Mouse (Mus musculus): ENCODE data around the gene Axdnd1. TPM values are rescaled to one million over a fixed set of nuclear protein-coding genes. Genes with fewer than 3 reads are reported as not detected.

The Axdnd1 gene
- polyA plus RNA-seq, 1 experiment: not detected

DNA sequence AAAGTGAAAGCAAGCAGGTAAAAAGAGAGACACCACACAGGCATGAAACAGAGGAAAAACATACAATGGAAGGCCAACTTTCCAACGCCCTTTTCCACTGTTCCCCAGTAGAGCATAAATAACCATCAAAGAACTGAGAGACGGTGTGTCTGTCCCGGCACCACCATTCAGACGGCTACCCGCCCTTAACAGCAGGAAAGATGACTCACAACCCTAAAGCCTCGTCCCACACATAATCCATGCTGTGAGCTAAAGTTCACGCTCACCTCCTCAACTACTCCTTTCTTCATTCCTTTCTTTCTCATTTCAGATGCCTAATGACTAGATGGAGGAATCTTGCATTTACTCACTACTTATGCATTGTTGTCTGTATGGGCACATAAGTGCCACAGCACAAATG lies 33.4 kb upstream of the Axdnd1 start:
- TF ChIP-seq CTCF (IDR thresholded peaks at IDR 0.05; ENCODE audit: extremely low read depth, insufficient read length, insufficient replicate concordance, low read depth, low read length) (no peak), POLR2A (IDR thresholded peaks at IDR 0.05; ENCODE audit: low read depth, low read length) (no peak)
- Histone ChIP-seq H3K27me3 (ENCODE audit: control insufficient read depth, insufficient read depth, low read length) (no peaks in the 10 kb centered on the region), H3K4me1 (ENCODE audit: control insufficient read depth, insufficient read depth, insufficient read length, low read length) (peaks cover 6% of the 10 kb centered on the region; the same call in 1 of the 2 replicates), H3K27ac (ENCODE audit: insufficient read depth, low read depth, low read length) (no peak overlapping the region), H3K4me3 (ENCODE audit: low read depth, low read length) (no peak overlapping the region), H3K36me3 (ENCODE audit: control insufficient read depth, insufficient read depth, low read length) (no peaks in the 10 kb centered on the region)
- 38% methylated on average over 7 of the region's 7 CpGs for WGBS

GRCm38 (mm10) chr1:156453876-156454275 lies 32.9 kb upstream of the Axdnd1 start:
- Histone ChIP-seq H3K27ac (ENCODE audit: insufficient read depth, low read depth, low read length) (no peak overlapping the region), H3K27me3 (ENCODE audit: control insufficient read depth, insufficient read depth, low read length) (no peaks in the 10 kb centered on the region), H3K4me1 (ENCODE audit: control insufficient read depth, insufficient read depth, insufficient read length, low read length) (peaks cover 6% of the 10 kb centered on the region; the same call in 1 of the 2 replicates), H3K4me3 (ENCODE audit: low read depth, low read length) (no peak overlapping the region), H3K36me3 (ENCODE audit: control insufficient read depth, insufficient read depth, low read length) (no peaks in the 10 kb centered on the region)
- TF ChIP-seq POLR2A (IDR thresholded peaks at IDR 0.05; ENCODE audit: low read depth, low read length): no peak
- no peak for TF ChIP-seq CTCF (IDR thresholded peaks at IDR 0.05; ENCODE audit: extremely low read depth, insufficient read length, insufficient replicate concordance, low read depth, low read length)
- 82% methylated on average over 10 of the region's 10 CpGs for WGBS

DNA sequence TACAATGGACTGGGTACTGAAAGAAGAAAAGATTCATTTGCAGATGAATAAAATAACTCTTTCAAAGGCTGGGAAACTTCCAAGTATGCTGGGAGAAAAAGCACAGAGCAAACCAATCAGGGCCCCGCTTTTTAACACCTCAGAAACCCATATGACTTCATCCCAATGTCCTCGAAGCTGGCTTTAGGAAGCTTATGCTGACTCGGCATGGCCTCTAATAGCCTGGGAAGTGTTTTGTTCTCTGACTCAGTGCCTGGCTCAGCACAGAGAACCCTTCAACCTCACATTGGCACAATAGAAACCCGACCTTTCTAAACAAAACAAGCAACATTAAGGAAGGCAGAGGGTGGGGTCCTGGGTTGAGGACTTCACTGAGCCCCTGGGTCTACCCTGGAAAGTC lies 29.5 kb upstream of the Axdnd1 start:
- TF ChIP-seq POLR2A (IDR thresholded peaks at IDR 0.05; ENCODE audit: low read depth, low read length) (no peak), CTCF (IDR thresholded peaks at IDR 0.05; ENCODE audit: extremely low read depth, insufficient read length, insufficient replicate concordance, low read depth, low read length) (no peak)
- Histone ChIP-seq H3K36me3 (ENCODE audit: control insufficient read depth, insufficient read depth, low read length) (no peaks in the 10 kb centered on the region), H3K4me1 (ENCODE audit: control insufficient read depth, insufficient read depth, insufficient read length, low read length) (peaks cover 2% of the 10 kb centered on the region; the same call in 1 of the 2 replicates), H3K27me3 (ENCODE audit: control insufficient read depth, insufficient read depth, low read length) (no peaks in the 10 kb centered on the region), H3K4me3 (ENCODE audit: low read depth, low read length) (no peak overlapping the region), H3K27ac (ENCODE audit: insufficient read depth, low read depth, low read length) (no peak overlapping the region)
- WGBS: 57% methylated on average over 4 of the region's 4 CpGs

- Histone ChIP-seq H3K36me3 (ENCODE audit: control insufficient read depth, insufficient read depth, low read length) (peaks cover 5% of the 10 kb centered on the region; the same call in 1 of the 2 replicates), H3K27ac (ENCODE audit: insufficient read depth, low read depth, low read length) (no peak overlapping the region), H3K4me3 (ENCODE audit: low read depth, low read length) (no peak overlapping the region), H3K4me1 (ENCODE audit: control insufficient read depth, insufficient read depth, insufficient read length, low read length) (peaks cover 2% of the 10 kb centered on the region; the same call in 1 of the 2 replicates), H3K27me3 (ENCODE audit: control insufficient read depth, insufficient read depth, low read length) (no peaks in the 10 kb centered on the region)
- no peak for TF ChIP-seq POLR2A (IDR thresholded peaks at IDR 0.05; ENCODE audit: low read depth, low read length)
- TF ChIP-seq CTCF (IDR thresholded peaks at IDR 0.05; ENCODE audit: extremely low read depth, insufficient read length, insufficient replicate concordance, low read depth, low read length): no peak
- 92% methylated on average over 17 of the region's 17 CpGs for WGBS
Measured at GRCm38 (mm10) chr1:156449691-156450090, 28.7 kb upstream of the Axdnd1 start.

- H3K36me3 ChIP-seq (ENCODE audit: control insufficient read depth, insufficient read depth, low read length): peaks cover 5% of the 10 kb centered on the region; the same call in 1 of the 2 replicates
- H3K4me3 ChIP-seq (ENCODE audit: low read depth, low read length): no peak overlapping the region
- H3K27me3 ChIP-seq (ENCODE audit: control insufficient read depth, insufficient read depth, low read length): no peaks in the 10 kb centered on the region
- H3K27ac ChIP-seq (ENCODE audit: insufficient read depth, low read depth, low read length): no peak overlapping the region
- 81% methylated on average over 7 of the region's 7 CpGs for WGBS
- TF ChIP-seq POLR2A (IDR thresholded peaks at IDR 0.05; ENCODE audit: low read depth, low read length) (no peak), CTCF (IDR thresholded peaks at IDR 0.05; ENCODE audit: extremely low read depth, insufficient read length, insufficient replicate concordance, low read depth, low read length) (no peak)
- H3K4me1 ChIP-seq (ENCODE audit: control insufficient read depth, insufficient read depth, insufficient read length, low read length): no peaks in the 10 kb centered on the region; the same call in 1 of the 2 replicates
Measured at GRCm38 (mm10) chr1:156449089-156449488, 28.1 kb upstream of the Axdnd1 start.

DNA sequence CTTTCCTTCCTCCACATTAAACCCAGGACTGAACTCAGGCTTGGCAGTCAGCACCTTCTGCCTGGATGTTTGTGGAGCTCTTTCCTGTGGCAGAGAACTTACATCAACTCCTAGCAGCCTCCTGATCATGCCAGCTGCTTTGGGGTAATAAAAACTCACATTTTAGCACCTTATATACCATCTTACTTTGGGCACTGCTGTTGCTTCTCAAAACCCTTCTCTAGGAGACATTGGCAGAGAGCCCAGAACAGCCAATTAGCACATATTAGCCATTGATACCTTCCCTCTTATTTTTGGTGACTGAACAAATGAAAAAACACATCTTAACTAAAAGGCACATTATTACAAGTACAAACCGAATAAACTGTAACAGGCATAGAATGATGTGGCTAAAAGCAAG lies 24.1 kb upstream of the Axdnd1 start:
- H3K27ac ChIP-seq (ENCODE audit: insufficient read depth, low read depth, low read length): no peak overlapping the region
- 93% methylated on average over 1 of the region's 1 CpGs for WGBS
- TF ChIP-seq CTCF (IDR thresholded peaks at IDR 0.05; ENCODE audit: extremely low read depth, insufficient read length, insufficient replicate concordance, low read depth, low read length): no peak
- H3K4me1 ChIP-seq (ENCODE audit: control insufficient read depth, insufficient read depth, insufficient read length, low read length): no peaks in the 10 kb centered on the region
- peaks cover 10% of the 10 kb centered on the region for H3K36me3 ChIP-seq (ENCODE audit: control insufficient read depth, insufficient read depth, low read length)
- no peak overlapping the region for H3K4me3 ChIP-seq (ENCODE audit: low read depth, low read length)
- H3K27me3 ChIP-seq (ENCODE audit: control insufficient read depth, insufficient read depth, low read length): no peaks in the 10 kb centered on the region

DNA sequence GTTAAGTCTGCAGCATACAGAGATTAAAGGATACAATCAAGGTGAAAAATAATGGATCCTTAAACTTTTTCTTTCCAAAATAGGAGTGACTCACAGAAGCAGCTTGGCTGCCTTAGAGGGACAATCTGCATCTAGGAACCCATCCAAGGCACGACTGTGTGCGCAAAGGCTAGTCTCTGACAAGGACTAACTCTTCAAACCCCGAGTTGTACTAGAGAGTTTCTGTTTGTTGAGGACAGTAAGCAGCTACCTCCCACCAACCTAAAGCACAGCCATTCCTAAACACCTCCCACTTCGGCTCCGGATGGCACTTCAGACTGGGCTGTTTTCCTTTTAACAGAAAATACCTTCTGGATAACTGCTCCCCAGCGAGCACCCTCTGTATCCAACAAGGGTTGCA lies 21.8 kb upstream of the Axdnd1 start:
- Histone ChIP-seq H3K27me3 (ENCODE audit: control insufficient read depth, insufficient read depth, low read length) (no peaks in the 10 kb centered on the region), H3K4me1 (ENCODE audit: control insufficient read depth, insufficient read depth, insufficient read length, low read length) (no peaks in the 10 kb centered on the region), H3K27ac (ENCODE audit: insufficient read depth, low read depth, low read length) (no peak overlapping the region), H3K4me3 (ENCODE audit: low read depth, low read length) (no peak overlapping the region), H3K36me3 (ENCODE audit: control insufficient read depth, insufficient read depth, low read length) (peaks cover 10% of the 10 kb centered on the region)
- WGBS: 75% methylated on average over 6 of the region's 6 CpGs
- TF ChIP-seq POLR2A (IDR thresholded peaks at IDR 0.05; ENCODE audit: low read depth, low read length): no peak
- no peak for TF ChIP-seq CTCF (IDR thresholded peaks at IDR 0.05; ENCODE audit: extremely low read depth, insufficient read length, insufficient replicate concordance, low read depth, low read length)

All from small intestine, adult 2 months (tissue).